Mouse (Mus musculus) c-Kit-negative CD71-positive TER-119-positive erythroid progenitor cells, embryonic 14.5 days (primary cell): ENCODE measurements around the gene Aldh3b3.
A peak's percentile ranks its signal among the peaks of the same experiment; 100 is the strongest.
"Not testable (repeated sequence)": the region's sequence is repeated elsewhere in the genome, so short reads cannot be mapped to it uniquely, and the experiment has no call there.

Source experiments
- DNase-seq: peaks from one replicate; pipeline ENCODE4 v3.0.0-alpha.2; 2013; ENCODE audit warnings: low read depth, low spot score

Gene Aldh3b3

GRCm38 (mm10) chr19:3935896-3936850 lies 22.3 kb upstream of the Aldh3b3 start:
- no peak for DNase-seq

- no peak for DNase-seq
Measured at GRCm38 (mm10) chr19:3942315-3942714, 16.1 kb upstream of the Aldh3b3 start.

- peak; percentile 59 for DNase-seq
Measured at GRCm38 (mm10) chr19:3942986-3943735, 15.3 kb upstream of the Aldh3b3 start.

- no peak for DNase-seq
Measured at GRCm38 (mm10) chr19:3945872-3946564, 12.4 kb upstream of the Aldh3b3 start.

- DNase-seq, result peak; percentile 28
Measured at GRCm38 (mm10) chr19:3946715-3947114, 11.7 kb upstream of the Aldh3b3 start.

GRCm38 (mm10) chr19:3947813-3948212 lies 10.6 kb upstream of the Aldh3b3 start:
- no peak for DNase-seq

- DNase-seq, result no peak
Measured at GRCm38 (mm10) chr19:3948546-3948945, 9.9 kb upstream of the Aldh3b3 start.

GRCm38 (mm10) chr19:3950331-3950730 lies 8.1 kb upstream of the Aldh3b3 start:
- DNase-seq, result no peak

GRCm38 (mm10) chr19:3951461-3951860 lies 7.0 kb upstream of the Aldh3b3 start:
- no peak for DNase-seq

GRCm38 (mm10) chr19:3952099-3952498 lies 6.3 kb upstream of the Aldh3b3 start:
- no peak for DNase-seq

GRCm38 (mm10) chr19:3955033-3955432 lies 3.4 kb upstream of the Aldh3b3 start:
- no peak for DNase-seq

GRCm38 (mm10) chr19:3955804-3956203 lies 2.6 kb upstream of the Aldh3b3 start:
- no peak for DNase-seq

GRCm38 (mm10) chr19:3957296-3958036 lies 979 bp upstream of the Aldh3b3 start:
- DNase-seq, result not testable (repeated sequence)

GRCm38 (mm10) chr19:3959030-3959429 lies 585 bp downstream of the Aldh3b3 start:
- no peak for DNase-seq

- DNase-seq, result no peak
Measured at GRCm38 (mm10) chr19:3960211-3960610, 1.8 kb downstream of the Aldh3b3 start.

- DNase-seq, result not testable (repeated sequence)
Measured at GRCm38 (mm10) chr19:3961805-3962204, 3.4 kb downstream of the Aldh3b3 start.

GRCm38 (mm10) chr19:3962469-3962868 lies 4.0 kb downstream of the Aldh3b3 start:
- no peak for DNase-seq

GRCm38 (mm10) chr19:3964030-3964429 lies 5.6 kb downstream of the Aldh3b3 start:
- no peak for DNase-seq

GRCm38 (mm10) chr19:3966330-3967075 lies 8.1 kb downstream of the Aldh3b3 start:
- DNase-seq, result no peak

GRCm38 (mm10) chr19:3967258-3967657 lies 8.8 kb downstream of the Aldh3b3 start:
- DNase-seq, result no peak
